Mouse (Mus musculus): ENCODE results near the gene Gps2. TPM values are rescaled to one million over a fixed set of nuclear protein-coding genes. Genes with fewer than 3 reads are reported as not detected.

The Gps2 gene
- total RNA-seq (2021) = 10 to 100 TPM; 31.9 to 38.2 TPM

DNA sequence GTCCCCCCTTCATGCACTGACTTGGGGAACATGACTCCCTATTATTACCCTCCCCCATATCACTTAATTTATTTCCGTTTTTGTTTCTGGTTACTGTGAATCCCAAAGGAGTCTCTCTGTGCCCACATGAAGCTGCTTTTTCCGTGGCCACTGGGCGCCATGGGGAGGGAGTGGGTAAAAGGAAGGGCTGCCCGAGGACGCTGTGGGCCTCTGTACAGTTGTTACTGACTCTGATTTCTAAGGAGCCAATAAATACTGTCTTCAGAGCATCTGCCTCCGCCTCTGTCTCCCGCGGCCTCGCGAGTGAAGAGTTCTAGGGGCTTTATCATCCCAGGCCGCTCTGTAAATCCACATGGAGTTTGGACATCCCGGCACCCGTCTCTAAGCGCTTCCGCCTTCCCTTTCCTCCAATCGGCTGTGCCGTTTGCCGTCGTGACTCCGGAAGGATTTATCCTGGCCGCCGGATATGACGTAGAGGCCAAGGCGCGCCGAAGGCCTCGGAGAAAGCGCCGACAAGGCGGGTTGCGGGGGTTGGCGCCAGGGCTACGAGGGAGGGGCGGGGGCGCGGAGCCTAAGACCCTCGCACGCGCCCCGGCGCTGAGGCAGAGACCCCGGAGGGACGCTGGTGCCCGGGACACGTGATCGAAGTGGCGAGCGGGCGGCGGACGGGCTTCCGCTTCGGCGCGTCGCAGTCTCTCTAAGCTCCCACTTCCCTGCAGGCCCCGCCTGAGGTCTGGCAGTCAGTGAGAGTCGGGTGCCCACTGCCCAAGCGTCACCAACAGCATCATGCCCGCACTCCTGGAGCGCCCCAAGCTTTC is at the start of gene Gps2:
Gene Gps2, plus strand, starts transcription at position 335 of the 818 bp plus-strand sequence.
- peak; percentile 91 to 92 for DNase-seq

DNA sequence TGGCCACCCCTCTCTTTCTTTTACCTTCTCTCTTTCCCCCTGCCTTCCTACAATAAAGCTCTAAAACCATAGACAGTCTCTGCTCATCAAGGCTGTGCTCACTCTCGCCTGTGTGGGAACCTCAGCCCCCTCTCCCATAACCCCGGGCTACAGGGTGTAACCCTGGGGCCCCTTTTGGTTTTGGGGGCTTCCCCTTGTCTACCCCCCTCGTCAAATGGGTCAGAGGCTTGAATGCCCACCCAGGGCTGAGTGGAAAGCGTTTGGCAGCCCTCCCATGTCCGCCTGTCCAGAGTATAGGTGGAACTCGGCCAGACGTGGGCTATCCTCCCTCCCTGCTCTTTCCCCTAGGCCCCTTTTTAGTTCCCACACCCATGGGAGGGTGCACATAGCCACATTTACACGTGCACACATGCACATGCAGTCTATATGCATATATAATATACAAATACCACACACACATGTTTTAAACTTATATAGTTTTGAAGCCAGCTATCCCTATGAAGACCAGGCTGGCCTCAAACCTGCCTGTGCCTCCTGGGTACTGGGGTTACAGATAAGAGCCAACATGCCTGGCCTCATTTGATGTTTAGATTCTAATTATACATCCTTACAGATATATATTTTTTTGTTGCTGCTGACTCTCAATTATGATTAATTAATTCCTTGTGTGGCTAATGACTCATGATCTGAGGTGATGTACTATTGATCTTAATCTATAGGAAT is 49.4 kb upstream of the Gps2 start:
- no peak for DNase-seq

GRCm38 (mm10) chr11:69865561-69865960 is 48.1 kb upstream of the Gps2 start:
- DNase-seq = no peak

GRCm38 (mm10) chr11:69867335-69867734 is 46.4 kb upstream of the Gps2 start:
- DNase-seq = no peak

- DNase-seq = no peak
Measured at GRCm38 (mm10) chr11:69870289-69871069, 43.2 kb upstream of the Gps2 start.

DNA sequence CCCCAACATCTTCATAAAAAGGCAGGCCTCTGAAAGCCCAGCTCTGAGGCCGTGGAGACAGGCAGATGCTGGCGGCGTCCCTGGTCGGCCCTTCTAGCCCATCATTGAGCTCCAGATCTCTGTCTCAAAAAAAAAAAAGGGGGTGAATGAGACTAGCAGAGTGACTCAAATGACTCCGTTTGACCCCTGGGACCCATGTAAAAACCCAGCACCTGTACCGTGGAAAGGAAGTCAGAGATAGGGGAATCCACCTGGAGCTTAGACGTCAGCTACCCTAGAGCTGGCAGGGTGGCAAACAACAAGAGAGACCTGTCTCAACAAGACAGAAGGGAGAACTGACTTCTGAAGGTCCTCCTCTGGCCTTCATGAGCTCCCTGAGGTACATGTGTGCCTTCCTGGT is 41.9 kb upstream of the Gps2 start:
- DNase-seq = no peak

- DNase-seq = no peak
Measured at GRCm38 (mm10) chr11:69872451-69872850, 41.2 kb upstream of the Gps2 start.

- DNase-seq = peak; percentile 34 to 36
Measured at GRCm38 (mm10) chr11:69876186-69876585, 37.5 kb upstream of the Gps2 start.

GRCm38 (mm10) chr11:69876867-69877266 is 36.8 kb upstream of the Gps2 start:
- DNase-seq = peak; percentile 72 to 78

GRCm38 (mm10) chr11:69877878-69878277 is 35.8 kb upstream of the Gps2 start, which contains the start of gene Tmem95:
Gene Tmem95, minus strand, starts transcription at chr11:69878018.
- no peak for DNase-seq

DNA sequence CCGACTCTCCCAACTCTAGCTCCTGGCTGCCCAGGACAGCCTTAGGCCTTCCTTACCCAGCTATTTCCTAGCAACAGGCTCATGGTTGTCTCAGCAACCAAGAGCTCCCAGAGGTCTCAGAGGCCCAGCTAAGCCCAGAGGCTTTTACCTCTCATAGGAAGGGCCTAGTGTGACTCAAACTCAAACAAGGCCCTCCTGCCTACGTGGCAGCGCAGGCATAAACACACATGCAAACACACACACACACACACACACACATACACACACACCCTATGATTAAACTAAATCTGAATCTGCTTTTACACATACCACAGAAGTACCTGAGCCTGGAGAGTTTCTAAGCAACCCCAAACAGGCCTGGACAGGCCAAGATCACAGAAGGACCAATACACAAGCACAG is 35.3 kb upstream of the Gps2 start:
- DNase-seq = no peak

DNA sequence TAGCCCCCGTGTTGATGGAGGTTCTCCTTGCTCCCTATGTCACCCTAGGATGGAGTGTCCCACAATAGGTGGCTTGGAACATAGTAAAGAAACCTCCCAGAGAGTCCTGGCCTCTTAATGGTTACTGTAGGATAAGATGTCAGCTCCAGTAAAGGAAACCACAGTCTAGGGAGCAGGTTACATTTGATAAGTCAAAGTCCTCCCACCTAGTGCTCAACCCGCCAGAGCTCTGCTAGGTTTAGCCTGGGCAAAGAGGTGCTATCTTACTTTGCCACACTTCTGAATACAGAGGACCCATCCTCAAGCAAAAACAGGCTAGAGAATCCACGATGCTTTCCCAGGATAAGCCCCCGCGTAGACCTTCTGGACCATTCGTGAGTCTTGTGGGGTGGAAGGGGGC is 34.7 kb upstream of the Gps2 start:
- DNase-seq = no peak

DNA sequence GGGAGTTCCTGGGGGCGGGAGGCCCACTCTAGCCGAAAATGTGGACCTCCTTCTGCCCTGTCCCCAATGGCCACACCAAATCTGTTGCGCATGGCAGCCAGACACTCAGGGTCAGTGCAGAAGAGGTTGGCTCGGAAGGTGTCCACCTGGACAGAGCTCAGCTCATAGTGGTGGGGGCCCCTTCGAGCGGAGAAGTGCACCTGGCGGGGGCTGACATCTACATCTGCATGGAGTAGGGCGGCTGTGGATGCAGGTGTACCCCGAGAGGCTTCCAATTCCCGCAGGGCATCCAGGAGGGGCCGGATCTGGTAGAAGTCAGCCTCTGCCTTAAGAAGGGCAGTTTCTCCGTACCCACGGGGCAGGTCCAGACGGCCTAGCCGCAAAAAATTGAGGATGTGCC is 34.0 kb upstream of the Gps2 start:
- DNase-seq = no peak

DNA sequence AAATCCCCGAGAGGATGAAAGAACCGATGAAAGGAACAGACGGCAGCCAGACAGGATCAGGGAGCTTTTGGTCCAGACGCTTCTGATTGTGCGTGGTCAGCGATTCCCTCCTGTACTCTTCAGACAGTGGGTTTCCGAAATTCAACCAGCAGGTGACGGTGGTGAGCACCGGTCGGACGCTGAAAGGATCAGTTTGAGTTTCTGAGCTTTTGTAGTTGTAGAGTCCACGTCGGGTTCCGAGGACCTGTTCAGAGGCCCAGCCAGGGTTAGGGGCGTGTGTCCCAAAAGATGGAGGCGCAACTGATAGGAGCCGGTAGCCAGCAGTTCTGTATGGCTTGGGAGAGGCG is 33.2 kb upstream of the Gps2 start:
- DNase-seq = peak; percentile 28 to 31

- DNase-seq = peak; percentile 71 to 78
Measured at GRCm38 (mm10) chr11:69880853-69881603, 32.7 kb upstream of the Gps2 start, which contains the start of gene Kctd11. Gene Kctd11, minus strand, starts transcription at chr11:69881406.

DNA sequence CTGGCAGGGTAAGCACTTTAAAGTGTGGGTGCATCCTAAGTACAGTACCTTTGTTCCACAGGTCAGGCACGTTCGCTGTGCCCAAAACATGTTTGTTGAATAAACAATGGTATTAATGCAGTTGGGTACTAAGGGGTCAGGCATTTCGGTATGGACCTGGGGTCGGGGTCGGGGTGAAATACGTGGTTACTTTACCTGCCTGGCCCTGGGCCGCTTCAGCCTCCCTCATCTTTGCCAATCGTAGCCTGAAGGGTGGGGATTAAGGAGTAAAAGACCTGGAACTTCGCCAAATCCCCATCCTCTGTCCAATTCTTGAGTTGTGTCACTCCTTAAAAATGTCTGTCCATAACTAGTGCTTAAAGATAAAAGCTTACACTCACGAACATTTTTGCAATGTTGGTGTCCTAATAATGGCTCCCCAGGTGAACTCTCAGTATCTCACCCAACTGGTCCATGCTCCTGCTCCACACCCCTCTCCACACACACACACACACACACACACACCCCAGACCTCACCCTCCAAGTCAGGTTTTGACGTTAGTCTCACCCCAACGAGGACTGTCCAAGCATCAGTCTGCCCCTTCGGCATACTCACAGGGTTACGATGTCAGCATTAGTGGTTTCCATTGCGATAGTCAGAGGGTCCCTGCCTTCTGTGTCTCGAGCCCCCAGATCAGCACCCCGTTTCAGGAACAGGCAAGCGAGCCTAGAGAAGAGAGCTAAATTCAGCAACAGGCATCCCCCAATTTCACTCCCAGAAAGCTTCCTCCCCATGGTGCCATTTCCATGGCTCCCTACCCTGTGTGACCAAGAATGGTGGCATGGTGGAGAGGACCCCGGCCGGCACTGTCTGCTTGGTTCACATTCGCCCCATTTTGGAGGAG is 31.7 kb upstream of the Gps2 start:
- no peak for DNase-seq

- DNase-seq = no peak
Measured at GRCm38 (mm10) chr11:69883066-69883465, 30.6 kb upstream of the Gps2 start.

GRCm38 (mm10) chr11:69883527-69884151 is 30.0 kb upstream of the Gps2 start:
- DNase-seq = no peak

GRCm38 (mm10) chr11:69884240-69884639 is 29.4 kb upstream of the Gps2 start:
- no peak for DNase-seq

DNA sequence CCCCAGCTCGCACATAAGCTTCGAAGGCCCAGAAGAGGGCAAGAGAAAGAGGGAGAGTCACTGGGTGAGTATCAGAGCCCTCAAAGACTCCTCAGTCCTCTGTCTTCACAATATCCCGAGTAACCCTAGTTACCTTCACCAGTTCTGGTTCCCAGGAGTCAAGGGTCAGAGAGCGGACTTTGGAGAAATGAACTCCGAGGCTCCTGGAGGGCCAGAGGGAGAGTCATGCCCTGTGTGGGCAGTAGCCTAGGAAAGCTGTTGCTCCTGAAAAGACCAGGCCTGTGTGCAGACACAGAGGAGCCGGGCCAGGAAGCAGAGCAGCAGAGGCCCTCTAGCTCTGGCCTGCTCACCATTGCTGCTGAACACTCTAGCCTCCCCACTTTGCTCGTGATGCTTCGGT is 29.0 kb upstream of the Gps2 start:
- no peak for DNase-seq
